Mouse (Mus musculus): Measurements from ENCODE around the gene Tbc1d15.

DNA sequence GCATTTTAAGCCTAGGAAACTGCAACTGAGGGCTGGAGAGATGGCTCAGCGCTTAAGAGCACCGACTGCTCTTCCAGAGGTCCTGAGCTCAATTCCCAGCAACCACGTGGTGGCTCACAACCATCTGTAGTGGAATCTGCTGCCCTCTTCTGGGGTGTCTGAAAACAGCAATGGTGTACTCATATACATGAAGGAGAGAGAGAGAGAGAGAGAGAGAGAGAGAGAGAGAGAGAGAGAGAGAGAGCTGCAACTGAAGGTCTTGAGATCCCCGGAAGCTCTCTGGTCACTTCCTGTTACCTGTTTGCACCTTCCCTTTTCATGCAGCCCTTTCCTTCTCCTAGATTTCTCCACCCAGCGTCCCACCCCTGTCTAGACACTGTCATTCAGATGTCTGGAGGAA is 91.0 kb downstream of the Tbc1d15 start:
- TF ChIP-seq CTCF (IDR thresholded peaks at IDR 0.05; ENCODE audit: borderline replicate concordance, insufficient read depth, low read length) (no peak), POLR2A (IDR thresholded peaks at IDR 0.05; ENCODE audit: low read depth, low read length) (no peak)

Measured in embryonic fibroblast, embryonic 13.5 days (primary cell).